Mouse (Mus musculus): ENCODE data around the gene Mrps22. TPM values are rescaled to one million over a fixed set of nuclear protein-coding genes. Genes with fewer than 3 reads are reported as not detected.

Mrps22 gene
- 28.7 and 32.0 TPM in 2 replicates for polyA plus RNA-seq (2015; fragmentation: Nextera tagmentation; extraction: Ambion mirVana)

DNA sequence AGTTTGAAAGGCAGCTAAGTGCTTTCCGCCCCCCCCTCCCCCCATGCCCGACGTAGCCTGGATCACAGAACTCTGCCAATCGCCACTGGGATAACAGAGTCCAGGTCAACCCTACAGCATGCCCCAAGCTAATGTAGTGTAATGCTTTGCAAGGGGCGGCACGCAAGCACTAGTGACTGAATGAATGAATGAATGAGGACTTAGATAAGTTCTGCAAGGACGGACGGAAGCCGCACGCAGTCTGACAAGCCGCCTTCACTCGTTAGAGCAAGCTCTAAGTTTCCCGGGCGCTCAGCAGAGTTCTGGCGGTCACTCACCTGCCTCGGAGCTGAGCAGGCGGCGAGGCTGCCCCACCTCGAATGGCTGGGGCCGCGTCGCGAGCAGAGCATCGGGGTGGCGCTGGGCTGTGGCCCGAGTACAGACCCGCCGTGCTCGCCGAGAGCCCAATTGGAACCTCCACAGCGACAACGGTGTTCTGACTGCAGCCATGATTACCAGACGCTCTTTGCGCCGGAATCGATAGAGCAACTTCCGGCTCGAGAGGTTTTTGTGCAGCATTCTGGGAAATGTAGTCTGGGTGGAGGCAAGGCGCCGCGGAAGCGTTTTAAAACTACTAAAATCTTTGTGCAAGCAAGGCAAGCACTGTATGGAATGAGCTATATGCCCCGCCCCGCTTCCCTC, at the start of gene Mrps22:
TSS of gene Mrps22 (minus strand) at position 505 of the 681 bp plus-strand sequence.
- DNase-seq (ENCODE audit: low spot score) (peak; percentile 84), ATAC-seq (ENCODE audit: low FRiP score, low TSS enrichment) (peak; percentile 92)
- Histone ChIP-seq H3K9me3 (ENCODE audit: control insufficient read depth, low read length) (no peaks in the 10 kb centered on the region), H3K4me2 (replicated peaks; ENCODE audit: low read depth) (peak within 1 kb of the TSS; percentile 87), H3K4me3 (ENCODE audit: low read depth, low read length) (peak within 1 kb of the TSS; percentile 91), H3K4me1 (replicated peaks; ENCODE audit: control insufficient read depth, insufficient read depth) (peaks cover 4% of the 10 kb centered on the region; the same call in 1 of the 2 replicates), H3K9ac (ENCODE audit: low read length) (peak within 1 kb of the TSS; percentile 85), H3K27ac (replicated peaks) (no peak within 1 kb of the TSS; the same call in 1 of the 2 replicates), H3K27me3 (ENCODE audit: control insufficient read depth, insufficient read depth, low read length) (no peaks in the 10 kb centered on the region), H3K36me3 (ENCODE audit: control insufficient read depth, insufficient read depth, low read length) (peaks cover 3% of the 10 kb centered on the region)
- TF ChIP-seq EP300 (optimal IDR thresholded peaks at IDR 0.05) (no peak), CTCF (IDR thresholded peaks at IDR 0.05; ENCODE audit: low read depth) (no peak)
- WGBS = under 1% methylated on average over 44 of the region's 44 CpGs

GRCm38 (mm10) chr9:98650547-98650946, 49.1 kb upstream of the Mrps22 start:
- no peaks in the 10 kb centered on the region for H3K27me3 ChIP-seq (ENCODE audit: control insufficient read depth, insufficient read depth, low read length)
- H3K9me3 ChIP-seq (ENCODE audit: control insufficient read depth, low read length) = no peaks in the 10 kb centered on the region
- no peak overlapping the region for H3K4me3 ChIP-seq (ENCODE audit: low read depth, low read length)
- no peaks in the 10 kb centered on the region for H3K36me3 ChIP-seq (ENCODE audit: control insufficient read depth, insufficient read depth, low read length)
- no peak overlapping the region for H3K4me2 ChIP-seq (replicated peaks; ENCODE audit: low read depth)
- TF ChIP-seq CTCF (IDR thresholded peaks at IDR 0.05; ENCODE audit: low read depth) (no peak), EP300 (optimal IDR thresholded peaks at IDR 0.05) (no peak)
- no peak overlapping the region for H3K27ac ChIP-seq (replicated peaks)
- ATAC-seq (ENCODE audit: low FRiP score, low TSS enrichment) (no peak), DNase-seq (ENCODE audit: low spot score) (no peak)
- WGBS = 74% methylated on average over 8 of the region's 8 CpGs
- no peak overlapping the region for H3K9ac ChIP-seq (ENCODE audit: low read length)
- no peaks in the 10 kb centered on the region for H3K4me1 ChIP-seq (replicated peaks; ENCODE audit: control insufficient read depth, insufficient read depth)

DNA sequence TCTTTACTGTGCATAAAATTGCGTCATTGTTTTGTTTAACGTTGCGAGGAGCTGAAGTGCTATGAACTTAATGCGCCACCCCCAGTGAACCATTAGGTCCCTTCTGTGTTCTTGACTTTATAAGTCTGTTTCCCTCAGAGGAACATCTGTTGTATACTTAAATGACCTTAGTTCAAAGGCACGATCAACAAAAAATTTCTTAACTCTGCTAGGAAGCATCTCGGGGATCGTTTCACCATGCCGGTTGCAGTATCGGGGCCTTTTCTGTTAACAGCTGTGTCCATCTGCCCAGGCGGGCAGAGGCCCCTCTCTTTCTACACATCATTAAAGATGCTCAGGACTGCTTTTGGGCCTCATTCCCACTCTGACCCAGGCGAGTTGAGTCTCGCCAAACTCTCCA, 46.0 kb upstream of the Mrps22 start:
- no peak overlapping the region for H3K4me3 ChIP-seq (ENCODE audit: low read depth, low read length)
- no peak overlapping the region for H3K9ac ChIP-seq (ENCODE audit: low read length)
- DNase-seq (ENCODE audit: low spot score) (no peak), ATAC-seq (ENCODE audit: low FRiP score, low TSS enrichment) (no peak; the same call in 1 of the 2 replicates)
- no peak overlapping the region for H3K27ac ChIP-seq (replicated peaks)
- H3K27me3 ChIP-seq (ENCODE audit: control insufficient read depth, insufficient read depth, low read length) = no peaks in the 10 kb centered on the region
- H3K9me3 ChIP-seq (ENCODE audit: control insufficient read depth, low read length) = no peaks in the 10 kb centered on the region
- H3K4me2 ChIP-seq (replicated peaks; ENCODE audit: low read depth) = no peak overlapping the region
- WGBS = 55% methylated on average over 12 of the region's 12 CpGs
- no peaks in the 10 kb centered on the region for H3K36me3 ChIP-seq (ENCODE audit: control insufficient read depth, insufficient read depth, low read length)
- no peaks in the 10 kb centered on the region for H3K4me1 ChIP-seq (replicated peaks; ENCODE audit: control insufficient read depth, insufficient read depth)
- TF ChIP-seq CTCF (IDR thresholded peaks at IDR 0.05; ENCODE audit: low read depth) (no peak), EP300 (optimal IDR thresholded peaks at IDR 0.05) (no peak)

DNA sequence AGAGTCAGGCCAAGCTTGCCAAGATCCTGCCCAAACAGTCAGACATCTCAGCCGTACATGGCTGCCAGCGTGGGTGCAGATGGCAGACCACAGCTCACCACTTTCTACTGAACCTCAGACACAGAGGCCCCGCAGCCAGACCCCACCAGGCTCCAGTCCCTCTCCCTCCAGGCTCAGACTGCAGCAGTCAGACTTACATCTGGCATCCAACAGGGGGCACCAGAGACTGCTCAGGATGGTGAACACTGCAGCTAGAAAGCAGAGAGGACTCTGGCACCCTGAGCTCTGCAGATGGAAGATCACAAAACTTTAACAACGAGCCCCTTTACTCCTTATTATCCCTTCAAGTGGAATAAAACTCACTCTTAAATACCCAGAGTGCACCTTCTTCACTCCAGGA, 44.3 kb upstream of the Mrps22 start:
- WGBS = 16% methylated on average over 4 of the region's 4 CpGs
- Histone ChIP-seq H3K4me3 (ENCODE audit: low read depth, low read length) (no peak overlapping the region), H3K9me3 (ENCODE audit: control insufficient read depth, low read length) (no peaks in the 10 kb centered on the region), H3K36me3 (ENCODE audit: control insufficient read depth, insufficient read depth, low read length) (no peaks in the 10 kb centered on the region), H3K9ac (ENCODE audit: low read length) (no peak overlapping the region), H3K4me1 (replicated peaks; ENCODE audit: control insufficient read depth, insufficient read depth) (no peaks in the 10 kb centered on the region), H3K4me2 (replicated peaks; ENCODE audit: low read depth) (no peak overlapping the region), H3K27me3 (ENCODE audit: control insufficient read depth, insufficient read depth, low read length) (no peaks in the 10 kb centered on the region), H3K27ac (replicated peaks) (no peak overlapping the region)
- peak; percentile 60 for ATAC-seq (ENCODE audit: low FRiP score, low TSS enrichment)
- TF ChIP-seq CTCF (IDR thresholded peaks at IDR 0.05; ENCODE audit: low read depth) (peak; percentile 93), EP300 (optimal IDR thresholded peaks at IDR 0.05) (no peak)
- peak; percentile 78 for DNase-seq (ENCODE audit: low spot score)

DNA sequence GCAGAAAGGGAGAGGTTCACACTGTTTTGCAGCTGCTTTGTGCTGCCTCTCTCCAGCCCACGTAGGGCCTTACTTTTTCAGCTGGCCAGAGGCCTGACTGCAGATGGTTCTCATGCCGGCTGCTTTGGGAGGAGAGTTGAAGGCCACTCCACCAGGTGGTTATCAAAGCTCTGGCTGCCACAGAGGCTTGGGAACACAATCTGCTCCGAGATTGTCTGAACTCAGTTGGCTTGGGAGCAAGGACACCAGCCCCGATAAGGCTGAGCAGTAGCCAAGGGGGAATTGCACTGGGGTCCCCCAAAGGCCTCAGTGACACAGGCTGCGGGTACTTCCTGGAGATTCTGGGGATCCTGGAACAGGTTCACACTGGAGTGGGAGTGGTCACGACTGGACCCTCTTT, 40.7 kb upstream of the Mrps22 start:
- Histone ChIP-seq H3K4me2 (replicated peaks; ENCODE audit: low read depth) (no peak overlapping the region), H3K9ac (ENCODE audit: low read length) (no peak overlapping the region), H3K27ac (replicated peaks) (no peak overlapping the region), H3K9me3 (ENCODE audit: control insufficient read depth, low read length) (no peaks in the 10 kb centered on the region), H3K27me3 (ENCODE audit: control insufficient read depth, insufficient read depth, low read length) (no peaks in the 10 kb centered on the region), H3K36me3 (ENCODE audit: control insufficient read depth, insufficient read depth, low read length) (no peaks in the 10 kb centered on the region), H3K4me3 (ENCODE audit: low read depth, low read length) (no peak overlapping the region), H3K4me1 (replicated peaks; ENCODE audit: control insufficient read depth, insufficient read depth) (no peaks in the 10 kb centered on the region)
- ATAC-seq (ENCODE audit: low FRiP score, low TSS enrichment) (no peak), DNase-seq (ENCODE audit: low spot score) (no peak)
- 71% methylated on average over 6 of the region's 6 CpGs for WGBS
- TF ChIP-seq EP300 (optimal IDR thresholded peaks at IDR 0.05) (no peak), CTCF (IDR thresholded peaks at IDR 0.05; ENCODE audit: low read depth) (no peak)
